Mouse (Mus musculus) liver (tissue): ENCODE data around the gene Ghrhr.

Source experiments
- DNase-seq: peaks from one replicate; pipeline ENCODE4 v3.0.0-alpha.2; 2020; ENCODE audit warnings: mixed read lengths

Ghrhr gene

DNA sequence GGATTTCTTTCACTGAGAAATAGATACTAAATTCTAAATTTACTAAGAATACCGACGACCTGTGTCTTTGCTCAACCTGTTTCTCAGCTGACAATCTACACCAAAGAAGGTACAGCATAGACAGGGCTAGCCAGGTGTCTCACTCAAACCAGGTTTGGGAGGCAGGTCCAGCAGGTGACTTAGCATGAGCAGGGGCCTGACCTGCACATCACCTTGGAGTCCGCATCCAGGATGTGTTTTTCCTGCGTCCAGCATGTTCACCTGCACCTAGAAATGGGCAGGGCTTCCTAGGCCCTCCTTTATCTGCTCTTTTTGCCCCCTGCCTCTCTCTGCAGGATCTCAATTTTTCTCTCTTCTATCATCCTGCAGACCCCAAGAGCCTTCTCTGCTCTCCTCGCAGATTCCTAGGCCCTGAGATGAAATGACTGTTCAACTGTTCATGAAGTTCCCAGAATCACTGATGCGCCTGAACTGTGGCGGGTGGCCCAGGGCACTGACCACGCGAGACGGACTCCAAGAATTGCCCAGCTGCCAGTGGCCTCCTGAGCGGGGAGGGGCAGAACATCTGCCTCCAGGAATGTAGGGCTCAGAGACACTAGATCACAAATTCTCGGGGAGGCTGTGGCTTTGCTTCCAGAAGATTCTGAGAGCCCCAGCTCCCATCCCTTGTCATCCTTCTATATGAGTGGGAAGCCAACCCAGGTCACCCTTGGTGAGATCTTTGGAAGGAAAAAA is 22.2 kb upstream of the Ghrhr start:
- DNase-seq: peak; percentile 2

GRCm38 (mm10) chr6:55354456-55355117 is 21.5 kb upstream of the Ghrhr start:
- DNase-seq: peak; percentile 4

DNA sequence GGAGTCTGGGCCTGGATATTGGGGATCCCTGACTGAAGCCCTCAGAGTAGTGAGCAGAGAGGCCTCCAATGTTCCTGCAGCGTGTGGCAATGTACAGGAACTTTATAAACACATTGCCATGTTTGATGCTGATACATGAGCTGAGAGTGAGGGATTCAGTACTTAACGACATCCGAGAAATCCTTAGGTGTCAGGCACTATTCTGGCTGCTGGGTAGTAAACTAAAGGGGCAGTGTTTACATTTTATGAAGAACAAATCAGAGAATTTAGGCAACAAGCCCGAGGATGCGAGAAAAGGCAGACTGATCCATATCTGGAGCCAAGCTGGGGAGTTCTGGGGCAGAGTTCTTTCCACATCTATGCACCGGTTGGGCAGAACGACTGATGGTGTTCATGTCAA is 20.5 kb upstream of the Ghrhr start:
- no peak for DNase-seq

- peak; percentile 73 for DNase-seq
These were observed 19.9 kb upstream of the Ghrhr start for GRCm38 (mm10) chr6:55356017-55356703.

- DNase-seq: no peak
These were observed 19.0 kb upstream of the Ghrhr start for GRCm38 (mm10) chr6:55356976-55357635.

- DNase-seq: no peak
These were observed 18.5 kb upstream of the Ghrhr start for GRCm38 (mm10) chr6:55357636-55358031.

GRCm38 (mm10) chr6:55358731-55359143 is 17.4 kb upstream of the Ghrhr start:
- peak; percentile 64 for DNase-seq

DNA sequence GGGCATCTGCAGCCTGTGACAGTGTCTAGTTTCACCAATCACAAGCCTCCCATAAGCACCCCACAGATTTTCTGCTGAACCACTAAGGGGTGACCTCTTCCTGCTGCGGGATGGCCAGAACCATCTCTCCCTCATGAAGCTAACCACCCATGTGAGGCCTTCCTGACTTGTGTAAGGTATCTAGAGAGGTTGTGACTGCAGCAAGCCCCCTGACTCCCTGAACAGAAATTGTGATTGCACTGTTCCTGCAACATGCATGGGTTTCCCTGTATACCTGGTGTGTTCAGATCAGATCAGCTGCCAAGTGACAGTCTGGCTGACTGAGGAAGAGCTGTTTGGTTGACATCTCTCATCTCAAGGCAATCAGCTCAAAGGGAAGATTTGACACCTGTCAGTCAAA is 13.4 kb upstream of the Ghrhr start:
- DNase-seq: no peak

GRCm38 (mm10) chr6:55367126-55367525 is 9.0 kb upstream of the Ghrhr start:
- DNase-seq: peak; percentile 38

- DNase-seq: peak; percentile 68
These were observed 5.3 kb upstream of the Ghrhr start for GRCm38 (mm10) chr6:55370831-55371230.

DNA sequence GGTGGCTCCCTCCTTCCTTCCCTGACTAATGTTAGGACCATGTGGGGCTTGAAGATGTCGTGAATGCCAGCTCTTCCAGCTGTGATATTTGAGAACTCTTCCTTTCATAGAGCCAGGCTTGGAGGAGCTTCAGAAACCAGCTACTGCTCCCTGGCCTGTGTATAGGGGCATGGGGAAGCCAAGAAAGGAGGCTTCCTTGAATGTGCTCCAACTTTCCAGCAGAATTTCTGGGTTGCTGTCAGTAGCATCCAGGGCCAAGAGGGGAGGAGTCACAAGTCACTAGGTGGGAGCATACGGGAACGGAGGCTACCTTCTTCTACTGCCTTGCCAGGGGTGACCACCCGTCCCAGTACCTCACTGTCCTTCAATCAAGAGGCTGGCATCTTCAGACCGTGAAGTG is 416 bp downstream of the Ghrhr start:
- no peak for DNase-seq

DNA sequence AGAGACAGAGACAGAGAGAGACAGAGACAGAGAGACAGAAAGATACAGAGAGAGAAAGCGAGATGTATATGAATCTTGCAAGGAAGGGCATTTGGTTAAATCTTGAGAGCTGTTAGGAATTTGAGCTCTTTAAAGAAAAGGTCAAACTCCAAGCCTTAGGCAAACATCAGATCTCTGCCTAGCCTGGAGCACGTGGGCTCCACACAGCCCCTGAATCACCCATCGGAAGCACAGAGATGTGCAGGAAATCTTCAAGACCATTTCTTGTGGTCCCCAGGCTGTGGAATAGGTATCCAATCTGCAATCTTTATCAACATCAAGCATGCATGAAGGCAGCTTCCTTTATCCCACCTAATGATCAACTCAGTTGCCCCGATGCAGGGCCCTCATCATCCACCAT is 1.4 kb downstream of the Ghrhr start:
- DNase-seq: no peak

DNA sequence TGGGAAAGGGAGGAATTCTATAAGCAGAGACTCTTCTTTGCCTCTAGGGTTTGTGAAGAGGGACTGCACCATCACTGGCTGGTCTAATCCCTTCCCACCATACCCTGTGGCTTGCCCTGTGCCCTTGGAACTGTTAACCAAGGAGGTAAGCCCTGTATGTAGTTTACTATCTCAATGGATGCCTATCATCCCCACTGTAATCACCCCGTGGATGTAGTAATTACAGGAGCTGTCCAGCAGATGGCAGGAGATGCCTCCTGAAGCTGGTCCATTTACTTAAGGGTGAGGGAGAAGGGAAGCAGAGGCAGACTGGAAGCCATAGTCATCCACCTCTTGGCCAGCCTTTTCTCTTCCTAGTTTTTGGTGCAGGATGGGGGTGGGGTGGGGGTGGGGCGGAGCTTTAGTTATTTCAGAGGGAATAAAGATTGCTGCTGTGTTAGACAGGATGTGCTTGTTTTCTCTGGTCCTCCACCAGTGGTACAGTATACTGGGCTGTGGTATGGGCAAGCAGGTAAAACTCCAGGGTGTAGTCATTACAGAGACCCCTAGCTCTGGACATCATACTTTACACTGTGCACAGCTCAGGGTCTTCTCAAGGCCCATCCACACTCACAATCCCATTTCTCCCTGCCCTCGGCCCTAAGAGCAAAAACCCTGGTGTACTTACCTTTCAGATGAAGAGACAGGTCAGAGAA is 3.7 kb downstream of the Ghrhr start:
- peak; percentile 65 for DNase-seq

DNA sequence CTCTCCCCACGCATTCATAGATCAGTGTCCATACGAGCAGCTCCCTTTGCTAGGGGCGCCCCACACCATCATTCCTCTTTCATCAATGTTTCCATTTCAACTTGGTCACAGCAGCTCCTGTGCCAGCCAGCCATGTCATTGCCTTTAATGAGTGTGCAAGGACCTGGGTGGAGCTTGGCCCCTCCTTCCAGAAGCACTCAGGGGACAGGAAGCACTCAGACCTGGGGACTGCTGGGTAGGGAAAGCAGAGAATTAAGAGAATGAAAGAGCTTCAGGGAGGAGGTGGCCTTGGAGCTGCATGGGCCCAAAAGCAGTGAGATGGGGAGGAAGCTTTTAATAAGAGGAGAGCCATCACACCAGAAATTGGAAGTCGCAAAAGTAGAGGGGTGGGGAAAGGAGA is 5.9 kb downstream of the Ghrhr start:
- DNase-seq: no peak

GRCm38 (mm10) chr6:55383897-55384296 is 7.8 kb downstream of the Ghrhr start:
- peak; percentile 77 for DNase-seq

DNA sequence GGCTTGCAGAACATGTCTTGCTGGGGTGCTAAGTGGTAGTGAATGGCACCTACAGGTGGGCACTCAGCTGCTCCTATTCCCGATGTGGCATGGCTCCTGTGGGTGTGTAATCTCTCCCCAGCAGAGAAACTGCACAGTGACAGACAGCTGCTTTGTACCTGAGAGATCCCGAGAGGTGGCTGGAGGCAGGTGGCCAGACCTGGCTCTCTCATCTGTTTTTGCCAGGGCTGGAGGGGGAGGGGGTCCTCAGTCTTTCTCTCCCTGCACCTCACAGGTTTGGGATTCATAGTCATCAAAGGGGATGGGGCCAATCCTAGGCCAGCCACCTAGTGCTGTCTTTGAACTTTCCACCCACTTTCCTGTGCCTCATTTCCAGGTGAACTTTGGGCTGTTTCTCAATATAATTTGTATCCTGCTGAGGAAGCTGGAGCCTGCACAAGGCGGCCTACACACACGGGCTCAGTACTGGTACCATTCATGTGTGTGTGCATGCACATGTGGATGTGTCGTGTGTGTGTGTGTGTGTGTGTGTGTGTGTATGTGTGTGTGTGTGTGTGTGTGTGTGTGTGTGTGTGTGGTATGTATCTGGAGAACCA is 8.4 kb downstream of the Ghrhr start:
- DNase-seq: no peak

GRCm38 (mm10) chr6:55388546-55389169 is 12.6 kb downstream of the Ghrhr start:
- no peak for DNase-seq

DNA sequence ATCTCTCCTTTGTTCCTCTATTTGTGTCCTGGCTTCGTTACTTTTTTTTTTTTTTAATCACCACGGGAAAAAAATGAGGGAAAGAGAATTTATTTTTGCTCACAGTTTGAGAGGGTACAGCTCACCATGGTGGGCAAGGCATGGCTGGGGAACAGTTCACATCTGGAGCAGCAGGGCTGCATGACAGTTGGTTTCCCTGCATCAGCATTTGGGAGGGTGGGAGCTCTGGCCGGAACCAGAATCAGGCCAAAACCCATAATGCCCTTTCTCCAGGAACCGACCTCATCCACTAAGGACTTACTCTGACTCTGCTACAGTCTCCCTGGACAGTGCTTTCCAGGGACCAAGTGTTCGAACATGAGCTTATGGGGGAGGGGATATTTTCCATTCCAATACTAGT is 13.2 kb downstream of the Ghrhr start:
- no peak for DNase-seq

DNA sequence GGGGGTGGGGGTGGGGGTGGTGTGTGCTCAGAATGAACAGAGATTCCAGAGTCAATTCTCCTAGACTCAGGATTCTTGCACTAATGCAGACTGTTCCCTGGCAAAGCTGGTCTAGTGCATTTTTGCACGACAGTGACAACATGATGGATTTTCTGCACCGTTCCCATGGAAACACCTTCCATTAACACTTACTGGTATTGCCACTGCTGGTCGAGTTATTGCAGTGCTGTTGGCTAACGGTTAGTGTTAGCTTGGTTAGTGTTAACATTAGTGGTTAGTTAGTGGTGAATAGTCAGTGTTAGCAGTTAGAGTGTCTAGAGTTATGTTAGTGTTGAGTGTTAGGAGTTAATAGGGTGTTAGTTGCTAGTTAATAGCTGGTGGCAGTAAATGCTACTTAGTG is 15.7 kb downstream of the Ghrhr start:
- no peak for DNase-seq

DNA sequence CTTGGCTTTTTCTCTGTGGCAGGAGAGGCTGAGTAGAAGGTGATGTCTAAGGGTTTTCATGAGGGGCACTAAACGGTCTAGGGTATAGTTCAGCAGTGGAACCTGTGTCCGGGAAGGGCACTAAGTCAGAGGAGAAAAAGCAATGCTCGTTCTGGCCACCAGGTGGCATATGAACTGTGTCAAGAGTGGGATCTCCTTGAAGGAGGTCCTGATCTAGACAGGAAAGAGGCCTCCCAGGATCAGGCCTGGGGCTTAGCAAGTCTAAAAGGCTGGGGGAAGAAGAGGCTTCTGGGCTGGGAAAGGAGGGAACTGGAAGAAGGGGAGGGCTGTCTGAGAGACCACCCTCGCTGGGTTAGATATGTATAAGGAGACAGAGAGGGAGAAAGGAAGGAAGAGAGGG is 16.4 kb downstream of the Ghrhr start:
- peak; percentile 77 for DNase-seq

- no peak for DNase-seq
These were observed 18.8 kb downstream of the Ghrhr start for GRCm38 (mm10) chr6:55394854-55395253.

GRCm38 (mm10) chr6:55396176-55396575 is 20.1 kb downstream of the Ghrhr start:
- DNase-seq: no peak
